Mouse (Mus musculus) neural tube, embryonic 11.5 days (tissue): ENCODE measurements around the gene Ghr. TPM values are rescaled to one million over a fixed set of nuclear protein-coding genes. Genes with fewer than 3 reads are reported as not detected.

Source experiments
- ATAC-seq: fragments of 200-750 bp; cut with Nextera tagmentation; 2 replicates; pipeline ENCODE4 v1.8.0; 2017; ENCODE audit warnings: moderate number of reproducible peaks, mild to moderate bottlenecking, moderate TSS enrichment, moderate library complexity; ENCODE audit not compliant: insufficient read depth, low FRiP score, low TSS enrichment
- DNase-seq: peaks from one replicate; pipeline ENCODE4 v3.0.0-alpha.2; 2015; ENCODE audit warnings: low spot score
- H3K27ac ChIP-seq: fragments of 300-500 bp; sonication (generic); 2 replicates; pipeline ENCODE4 v1.5.1; 2014; ENCODE audit warnings: low read depth, mild to moderate bottlenecking, low read length
- H3K27me3 ChIP-seq: fragments of 300-500 bp; sonication (generic); 2 replicates; pipeline ENCODE4 v1.6.1; 2014; ENCODE audit warnings: mild to moderate bottlenecking, low read length, mixed read lengths; ENCODE audit not compliant: control insufficient read depth, insufficient read depth
- H3K36me3 ChIP-seq: fragments of 300-500 bp; sonication (generic); 2 replicates; pipeline ENCODE4 v1.6.1; 2014; ENCODE audit warnings: mild to moderate bottlenecking, low read length, moderate library complexity, mixed read lengths; ENCODE audit not compliant: control insufficient read depth, insufficient read depth
- H3K4me1 ChIP-seq: fragments of 300-500 bp; sonication (generic); 2 replicates; pipeline ENCODE4 v1.6.1; 2014; ENCODE audit warnings: low read length, mixed read lengths; ENCODE audit not compliant: control insufficient read depth, insufficient read depth
- H3K4me2 ChIP-seq: fragments of 300-500 bp; sonication (generic); 2 replicates; pipeline ENCODE4 v1.6.1; 2014; ENCODE audit warnings: low read depth, mild to moderate bottlenecking, moderate library complexity
- H3K4me3 ChIP-seq: fragments of 300-500 bp; sonication (generic); 2 replicates; pipeline ENCODE4 v1.5.1; 2014; ENCODE audit warnings: low read depth, low read length
- H3K9ac ChIP-seq: fragments of 300-500 bp; sonication (generic); 2 replicates; pipeline ENCODE4 v1.6.1; 2014; ENCODE audit warnings: mild to moderate bottlenecking, low read length
- H3K9me3 ChIP-seq: fragments of 300-500 bp; sonication (generic); 2 replicates; pipeline ENCODE4 v1.6.1; 2016; ENCODE audit warnings: low read length; ENCODE audit not compliant: control insufficient read depth
- WGBS: fragments of 180-500 bp; shearing (Covaris S2); extraction: QIAGEN DNeasy Blood & Tissue Kit; methylation state at CpG from one replicate; pipeline ENCODE4 v1.1.7; 2014; 5-methylcytosine and 5-hydroxymethylcytosine counted together
- polyA plus RNA-seq: library from polyadenylated mRNA; unstranded; fragments of >200 nt; fragmentation: Nextera tagmentation; extraction: Ambion mirVana; gene quantifications from 2 replicates; pipeline ENCODE4 v1.2.1, GENCODE M21; 2014

Ghr gene
- polyA plus RNA-seq, 1 experiment from 2014 or later = 21.0 TPM

- no peak overlapping the region for H3K4me3 ChIP-seq
- WGBS = 90% methylated on average over 5 of the region's 5 CpGs
- H3K27me3 ChIP-seq = no peaks in the 10 kb centered on the region
- no peak overlapping the region for H3K4me2 ChIP-seq
- H3K27ac ChIP-seq = no peak overlapping the region
- no peak overlapping the region for H3K9ac ChIP-seq
- H3K9me3 ChIP-seq = no peaks in the 10 kb centered on the region
- no peaks in the 10 kb centered on the region for H3K4me1 ChIP-seq
- DNase-seq = no peak
- ATAC-seq = no peak
- no peaks in the 10 kb centered on the region for H3K36me3 ChIP-seq
Observed at GRCm38 (mm10) chr15:3504700-3505099, 78.6 kb downstream of the Ghr start.

GRCm38 (mm10) chr15:3501683-3502082 is 81.6 kb downstream of the Ghr start:
- Histone ChIP-seq H3K4me3 (no peak overlapping the region), H3K27me3 (no peaks in the 10 kb centered on the region), H3K36me3 (no peaks in the 10 kb centered on the region), H3K27ac (no peak overlapping the region), H3K4me2 (no peak overlapping the region), H3K9me3 (no peaks in the 10 kb centered on the region), H3K9ac (no peak overlapping the region), H3K4me1 (no peaks in the 10 kb centered on the region)
- WGBS = 88% methylated on average over 3 of the region's 3 CpGs
- ATAC-seq = no peak
- no peak for DNase-seq

GRCm38 (mm10) chr15:3499020-3499419 is 84.3 kb downstream of the Ghr start:
- no peak overlapping the region for H3K4me3 ChIP-seq
- no peaks in the 10 kb centered on the region for H3K9me3 ChIP-seq
- WGBS = 89% methylated on average over 1 of the region's 1 CpGs
- no peaks in the 10 kb centered on the region for H3K27me3 ChIP-seq
- no peak overlapping the region for H3K9ac ChIP-seq
- no peaks in the 10 kb centered on the region for H3K36me3 ChIP-seq
- no peaks in the 10 kb centered on the region for H3K4me1 ChIP-seq
- ATAC-seq = no peak
- H3K4me2 ChIP-seq = no peak overlapping the region
- H3K27ac ChIP-seq = no peak overlapping the region
- no peak for DNase-seq

- WGBS = 80% methylated on average over 9 of the region's 9 CpGs
- no peaks in the 10 kb centered on the region for H3K27me3 ChIP-seq
Observed at GRCm38 (mm10) chr15:3497946-3498580, 85.2 kb downstream of the Ghr start.

GRCm38 (mm10) chr15:3490868-3491267 is 92.4 kb downstream of the Ghr start:
- Histone ChIP-seq H3K36me3 (no peaks in the 10 kb centered on the region), H3K27ac (no peak overlapping the region), H3K9ac (no peak overlapping the region), H3K4me3 (no peak overlapping the region), H3K27me3 (no peaks in the 10 kb centered on the region), H3K4me1 (no peaks in the 10 kb centered on the region), H3K4me2 (no peak overlapping the region), H3K9me3 (no peaks in the 10 kb centered on the region)
- 92% methylated on average over 3 of the region's 3 CpGs for WGBS
- DNase-seq (no peak), ATAC-seq (no peak)

More at GRCm38 (mm10) chr15:3497946-3498580, 85.2 kb downstream of the Ghr start:
- Histone ChIP-seq H3K4me1 (no peaks in the 10 kb centered on the region), H3K36me3 (no peaks in the 10 kb centered on the region), H3K4me3 (no peak overlapping the region), H3K4me2 (no peak overlapping the region), H3K27ac (no peak overlapping the region), H3K9ac (no peak overlapping the region), H3K9me3 (no peaks in the 10 kb centered on the region)
- DNase-seq (no peak), ATAC-seq (no peak)

- H3K27ac ChIP-seq = no peak overlapping the region
- WGBS = 85% methylated on average over 2 of the region's 2 CpGs
- H3K9ac ChIP-seq = no peak overlapping the region
- H3K4me1 ChIP-seq = no peaks in the 10 kb centered on the region
- H3K27me3 ChIP-seq = no peaks in the 10 kb centered on the region
- H3K36me3 ChIP-seq = no peaks in the 10 kb centered on the region
- ATAC-seq (no peak), DNase-seq (no peak)
- no peaks in the 10 kb centered on the region for H3K9me3 ChIP-seq
- no peak overlapping the region for H3K4me2 ChIP-seq
- no peak overlapping the region for H3K4me3 ChIP-seq
Observed at GRCm38 (mm10) chr15:3490011-3490410, 93.3 kb downstream of the Ghr start.

GRCm38 (mm10) chr15:3489180-3489579 is 94.1 kb downstream of the Ghr start:
- Histone ChIP-seq H3K4me3 (no peak overlapping the region), H3K9ac (no peak overlapping the region)
- ATAC-seq = no peak

GRCm38 (mm10) chr15:3488601-3489000 is 94.7 kb downstream of the Ghr start:
- H3K36me3 ChIP-seq = no peaks in the 10 kb centered on the region
- WGBS = 84% methylated on average over 3 of the region's 3 CpGs

More at GRCm38 (mm10) chr15:3489180-3489579, 94.1 kb downstream of the Ghr start:
- Histone ChIP-seq H3K9me3 (no peaks in the 10 kb centered on the region), H3K27ac (no peak overlapping the region), H3K27me3 (no peaks in the 10 kb centered on the region), H3K4me1 (no peaks in the 10 kb centered on the region), H3K36me3 (no peaks in the 10 kb centered on the region), H3K4me2 (no peak overlapping the region)
- no peak for DNase-seq

GRCm38 (mm10) chr15:3486691-3487090 is 96.6 kb downstream of the Ghr start:
- Histone ChIP-seq H3K9me3 (no peaks in the 10 kb centered on the region), H3K36me3 (no peaks in the 10 kb centered on the region), H3K27me3 (no peaks in the 10 kb centered on the region), H3K4me2 (no peak overlapping the region), H3K27ac (no peak overlapping the region), H3K4me3 (no peak overlapping the region), H3K9ac (no peak overlapping the region), H3K4me1 (no peaks in the 10 kb centered on the region)
- WGBS = 76% methylated on average over 5 of the region's 5 CpGs
- no peak for DNase-seq
- no peak for ATAC-seq

More at GRCm38 (mm10) chr15:3488601-3489000, 94.7 kb downstream of the Ghr start:
- Histone ChIP-seq H3K4me1 (no peaks in the 10 kb centered on the region), H3K27me3 (no peaks in the 10 kb centered on the region), H3K4me3 (no peak overlapping the region), H3K9me3 (no peaks in the 10 kb centered on the region), H3K9ac (no peak overlapping the region), H3K27ac (no peak overlapping the region), H3K4me2 (no peak overlapping the region)
- DNase-seq (no peak), ATAC-seq (no peak)
